Mouse (Mus musculus) CD4-positive helper T cell, adult 2 months (primary cell): ENCODE results near the gene Scfd1.

Experiments
- DNase-seq: peaks from one replicate; pipeline ENCODE4 v3.0.0-alpha.2; 2012; ENCODE audit warnings: low read depth, missing footprints, low spot score

Scfd1 gene

DNA sequence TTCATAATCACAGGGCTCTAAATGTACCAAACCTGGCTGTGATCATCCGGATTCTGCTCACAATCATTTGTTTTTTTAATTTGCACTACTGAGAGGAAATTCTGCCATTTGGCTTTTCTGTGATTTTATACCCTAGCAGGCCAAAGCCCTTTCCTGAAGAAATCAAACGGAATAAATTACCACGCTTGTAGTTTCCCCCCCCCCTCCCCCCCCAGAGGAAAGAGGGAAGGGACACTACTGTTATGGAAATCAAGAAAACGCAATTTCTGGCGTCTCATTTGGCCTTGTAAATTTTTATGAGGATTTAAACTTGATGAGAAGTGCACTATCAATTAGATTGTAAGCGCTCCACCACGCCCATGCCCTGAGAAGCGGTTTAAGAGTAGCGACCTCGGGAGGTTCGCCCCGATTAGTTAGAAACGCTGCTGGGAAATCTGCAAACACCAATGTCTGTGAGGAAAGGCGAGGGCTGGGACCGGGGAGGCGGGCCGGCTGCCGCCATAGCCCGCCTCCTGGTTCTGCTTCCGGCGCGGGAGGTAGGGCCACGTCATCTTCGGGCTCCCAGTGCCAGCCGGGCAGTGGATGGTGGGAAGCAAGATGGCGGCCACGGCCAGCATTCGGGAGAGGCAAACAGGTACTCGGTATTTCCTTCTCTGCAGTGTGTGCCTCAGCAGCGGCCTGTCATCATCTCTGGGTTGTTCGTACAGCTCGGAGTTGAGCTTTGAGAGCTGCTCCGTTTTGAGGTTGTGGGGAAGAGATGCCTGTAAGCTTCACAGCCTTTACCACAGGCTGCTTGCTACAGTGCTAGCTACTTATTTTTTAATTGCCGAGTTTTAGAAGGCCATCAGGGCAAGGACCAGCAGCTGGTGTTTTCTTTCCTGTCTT is at the start of gene Scfd1:
Gene Scfd1, plus strand, starts transcription at position 508 of the 885 bp plus-strand sequence.
- peak; percentile 97 for DNase-seq

DNA sequence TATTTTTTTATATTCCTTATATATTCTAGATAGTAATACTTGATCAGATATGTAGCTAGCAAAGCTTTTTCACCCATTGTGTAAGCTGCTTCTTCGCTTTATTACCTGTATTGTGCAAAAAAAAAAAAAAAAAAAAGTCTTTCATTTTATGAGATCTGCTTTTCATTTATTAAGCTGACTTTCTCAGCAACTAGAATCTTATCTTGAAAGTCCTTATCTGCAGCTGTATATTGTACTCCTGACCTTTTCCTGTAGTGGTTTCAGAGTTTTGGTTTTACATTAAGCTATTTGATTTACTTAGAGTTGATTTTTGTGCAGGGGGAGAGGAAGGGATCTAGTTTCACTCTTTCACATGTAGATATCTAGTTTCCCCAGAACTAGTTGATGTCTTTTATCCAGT is 40.3 kb upstream of the Scfd1 start:
- no peak for DNase-seq

DNA sequence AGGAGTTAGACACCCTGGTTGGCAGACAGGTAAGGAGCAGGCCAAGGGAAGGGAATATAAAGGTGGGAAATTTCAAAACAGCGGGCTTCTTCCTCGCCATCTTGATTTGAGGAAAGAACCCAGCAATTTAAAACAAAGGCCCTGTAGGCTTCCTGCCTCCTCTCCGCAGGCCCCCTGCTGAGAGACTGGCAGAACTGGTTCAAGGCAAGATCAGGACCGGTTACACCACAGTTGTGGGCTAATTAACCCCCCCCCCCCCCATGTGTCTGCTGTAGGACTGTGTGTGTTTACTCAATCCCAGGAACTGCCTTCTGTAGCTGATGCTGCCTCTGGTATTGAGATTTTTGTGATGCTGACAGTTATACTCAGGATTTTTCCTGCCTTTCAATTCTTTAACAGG is 31.2 kb upstream of the Scfd1 start:
- DNase-seq = no peak

GRCm38 (mm10) chr12:51347988-51348697 is 29.2 kb upstream of the Scfd1 start, which contains the start of gene G2e3:
Gene G2e3 (plus strand): TSS chr12:51348061.
- peak; percentile 89 for DNase-seq

GRCm38 (mm10) chr12:51348698-51348998 is 28.7 kb upstream of the Scfd1 start:
- DNase-seq = no peak

DNA sequence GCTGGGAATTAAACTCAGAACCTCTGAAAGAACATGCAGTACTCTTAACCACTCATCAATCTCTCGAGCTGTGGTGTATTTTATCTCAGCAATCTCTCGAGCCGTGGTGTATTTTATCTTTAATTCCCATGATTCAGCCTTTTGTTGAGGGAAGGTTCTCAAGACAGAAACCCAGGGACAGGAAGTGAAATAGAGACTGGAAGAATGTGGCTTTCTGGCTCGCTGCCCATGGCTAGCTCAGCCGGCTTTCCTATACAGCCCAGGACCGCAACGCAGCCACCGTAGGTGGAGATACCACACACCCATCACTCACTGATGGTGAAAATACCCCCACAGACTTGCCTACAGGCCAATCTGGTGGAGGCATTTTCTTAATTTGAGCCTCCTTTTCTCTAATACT is 22.0 kb upstream of the Scfd1 start:
- peak; percentile 9 for DNase-seq

DNA sequence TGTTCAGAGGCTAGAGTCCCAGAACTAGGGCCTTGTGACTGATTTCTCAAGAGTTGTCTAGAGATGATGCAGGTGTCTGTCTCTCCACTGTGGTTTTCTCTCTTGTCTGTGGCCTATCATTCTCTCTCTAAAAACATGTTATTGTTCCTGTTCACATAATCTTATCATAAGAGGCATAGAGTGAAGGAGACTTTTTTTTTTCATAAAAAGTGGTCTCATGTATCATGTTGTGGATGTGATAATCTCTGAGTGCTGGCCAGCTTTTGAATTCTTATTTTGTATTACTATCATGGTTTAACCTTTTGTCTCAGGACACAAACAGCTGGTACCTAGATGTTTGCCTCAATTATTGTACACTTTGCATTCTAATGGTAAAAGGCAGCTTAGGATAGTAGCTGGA is 16.0 kb upstream of the Scfd1 start:
- DNase-seq = no peak

DNA sequence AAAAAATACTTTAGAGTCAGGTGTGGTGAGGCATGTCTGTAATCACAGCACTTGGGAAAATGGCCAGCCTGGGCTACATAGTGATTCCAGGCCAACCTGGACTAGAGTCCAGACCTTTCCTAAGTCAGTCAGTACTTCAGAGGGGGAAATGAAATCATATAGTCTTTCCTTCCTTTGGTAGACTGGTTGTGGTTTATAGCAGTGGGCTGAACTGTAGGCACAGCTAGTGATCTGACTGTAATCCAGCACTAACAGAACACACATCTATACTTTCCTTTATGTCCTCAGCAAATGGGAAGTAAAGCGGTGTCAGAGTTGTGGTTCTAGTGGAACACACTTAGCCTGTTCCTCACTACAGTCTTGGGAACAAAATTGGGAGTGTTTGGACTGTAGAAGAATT is 14.4 kb upstream of the Scfd1 start:
- no peak for DNase-seq

DNA sequence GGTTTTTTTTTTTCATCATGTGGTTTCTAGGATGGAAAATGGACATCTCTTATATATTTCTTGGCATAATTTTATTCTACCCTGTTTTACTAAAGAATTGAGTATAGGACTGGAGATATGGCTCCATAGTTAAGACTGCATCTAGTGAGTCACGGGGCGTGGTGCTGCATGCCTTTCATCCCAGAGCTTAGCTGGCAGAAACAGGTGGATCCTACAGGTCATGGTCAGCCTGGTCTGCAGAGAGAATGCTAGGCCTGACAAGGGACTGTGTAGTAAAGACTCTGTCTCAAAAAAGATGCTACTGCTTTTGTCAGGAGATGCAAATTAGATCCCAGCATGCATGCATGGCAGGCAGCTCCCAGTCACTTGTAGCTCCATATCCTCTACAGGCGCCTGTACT is 8.8 kb upstream of the Scfd1 start:
- DNase-seq = no peak

DNA sequence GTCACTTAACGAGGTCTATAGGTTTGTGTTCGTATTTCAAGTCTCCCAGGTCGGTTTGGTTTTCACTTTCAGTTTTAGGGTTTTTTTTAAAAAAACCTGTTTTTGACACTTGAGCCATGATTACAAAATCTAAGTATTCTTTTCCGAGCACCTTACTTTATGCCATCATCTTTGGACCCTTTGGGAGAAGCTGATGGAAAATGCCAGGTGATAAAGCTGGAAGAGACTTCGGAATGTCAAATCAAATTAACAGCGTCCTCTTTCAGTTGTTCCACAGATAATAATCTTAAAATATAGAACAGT is 529 bp downstream of the Scfd1 start:
- DNase-seq = no peak

DNA sequence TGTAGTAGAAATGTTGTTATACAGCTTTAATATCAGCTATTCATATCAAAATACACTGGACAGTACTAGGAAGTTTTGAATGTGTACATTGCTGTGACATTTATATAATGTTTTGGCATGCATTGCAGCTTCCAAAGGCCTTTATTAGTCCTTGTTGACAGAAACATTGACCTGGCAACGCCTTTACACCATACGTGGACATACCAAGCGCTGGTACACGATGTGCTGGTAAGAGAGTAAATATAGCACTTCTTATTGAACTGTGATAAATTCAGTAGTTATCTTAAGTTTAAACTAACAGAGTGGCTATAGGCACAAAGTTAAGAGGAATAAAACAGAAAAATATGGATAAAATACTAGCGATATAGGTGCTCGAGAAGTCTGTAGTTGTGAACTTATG is 22.6 kb downstream of the Scfd1 start:
- DNase-seq = no peak

- DNase-seq = peak; percentile 9
Observed at GRCm38 (mm10) chr12:51402060-51402698, 24.9 kb downstream of the Scfd1 start.

GRCm38 (mm10) chr12:51403987-51404586 is 26.8 kb downstream of the Scfd1 start:
- no peak for DNase-seq

GRCm38 (mm10) chr12:51411362-51411761 is 34.1 kb downstream of the Scfd1 start:
- DNase-seq = no peak

GRCm38 (mm10) chr12:51437541-51437940 is 60.2 kb downstream of the Scfd1 start:
- no peak for DNase-seq

DNA sequence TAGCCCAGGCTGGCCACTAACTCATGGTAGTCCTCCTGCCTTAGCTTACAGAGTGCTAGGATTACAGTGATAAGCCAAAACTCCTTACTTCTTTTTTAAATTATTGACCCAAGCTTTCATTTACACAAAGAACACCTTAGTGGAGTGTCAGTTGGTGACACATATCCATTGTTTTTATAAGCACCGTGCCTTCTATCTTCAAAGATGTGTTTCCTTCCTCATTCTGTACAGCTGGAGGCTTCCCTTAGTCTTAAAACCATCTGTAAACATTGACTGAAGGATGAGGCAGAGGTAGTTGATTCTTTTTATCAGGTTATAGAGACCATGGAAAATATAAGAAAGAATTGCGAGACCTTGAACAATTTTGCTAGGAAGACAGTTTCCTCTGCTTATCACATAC is 61.0 kb downstream of the Scfd1 start:
- DNase-seq = no peak

- DNase-seq = no peak
Observed at GRCm38 (mm10) chr12:51449303-51449702, 72.0 kb downstream of the Scfd1 start.

- DNase-seq = no peak
Observed at GRCm38 (mm10) chr12:51470881-51471280, 93.6 kb downstream of the Scfd1 start.

GRCm38 (mm10) chr12:51481246-51481645 is 103.9 kb downstream of the Scfd1 start:
- no peak for DNase-seq

GRCm38 (mm10) chr12:51492040-51492439 is 114.7 kb downstream of the Scfd1 start:
- no peak for DNase-seq

- DNase-seq = no peak
Observed at GRCm38 (mm10) chr12:51493476-51493875, 116.2 kb downstream of the Scfd1 start.

GRCm38 (mm10) chr12:51494641-51495040 is 117.3 kb downstream of the Scfd1 start:
- DNase-seq = no peak
